Mouse (Mus musculus): ENCODE measurements around the gene Clec10a. TPM values are rescaled to one million over a fixed set of nuclear protein-coding genes. Genes with fewer than 3 reads are reported as not detected.

The Clec10a gene
- polyA plus RNA-seq, 1 experiment from 2014 or later, result 0.97 TPM

- 93% methylated on average over 4 of the region's 4 CpGs for WGBS
- Histone ChIP-seq H3K27ac (ENCODE audit: low read depth, low read length) (no peak overlapping the region), H3K4me1 (ENCODE audit: control insufficient read depth, insufficient read depth, low read length) (peaks cover 33% of the 10 kb centered on the region), H3K9ac (ENCODE audit: low read length) (no peak overlapping the region), H3K4me2 (ENCODE audit: low read length) (no peak overlapping the region), H3K27me3 (replicated peaks; ENCODE audit: control insufficient read depth, insufficient read depth, low read length) (peaks cover 34% of the 10 kb centered on the region), H3K9me3 (replicated peaks; ENCODE audit: control insufficient read depth, low read length) (no peaks in the 10 kb centered on the region), H3K4me3 (ENCODE audit: low read depth, low read length) (no peak overlapping the region), H3K36me3 (ENCODE audit: control insufficient read depth, insufficient read depth, low read length) (peaks cover 18% of the 10 kb centered on the region)
- no peak for DNase-seq (ENCODE audit: low spot score)
- ATAC-seq, result no peak
Measured at GRCm38 (mm10) chr11:70218039-70218438, 62.0 kb downstream of the Clec10a start.

GRCm38 (mm10) chr11:70218741-70219470, 62.9 kb downstream of the Clec10a start:
- Histone ChIP-seq H3K27ac (ENCODE audit: low read depth, low read length) (no peak overlapping the region), H3K4me3 (ENCODE audit: low read depth, low read length) (0 out of 2 replicates have a peak overlapping the region, but pooled peaks have one; percentile 42), H3K4me2 (ENCODE audit: low read length) (peak overlapping the region; percentile 68), H3K9ac (ENCODE audit: low read length) (peak overlapping the region; percentile 29; the same call in 1 of the 2 replicates), H3K27me3 (replicated peaks; ENCODE audit: control insufficient read depth, insufficient read depth, low read length) (peaks cover 26% of the 10 kb centered on the region), H3K36me3 (ENCODE audit: control insufficient read depth, insufficient read depth, low read length) (peaks cover 18% of the 10 kb centered on the region), H3K4me1 (ENCODE audit: control insufficient read depth, insufficient read depth, low read length) (peaks cover 27% of the 10 kb centered on the region), H3K9me3 (replicated peaks; ENCODE audit: control insufficient read depth, low read length) (no peaks in the 10 kb centered on the region)
- no peak for DNase-seq (ENCODE audit: low spot score)
- no peak for ATAC-seq
- 90% methylated on average over 15 of the region's 15 CpGs for WGBS

DNA sequence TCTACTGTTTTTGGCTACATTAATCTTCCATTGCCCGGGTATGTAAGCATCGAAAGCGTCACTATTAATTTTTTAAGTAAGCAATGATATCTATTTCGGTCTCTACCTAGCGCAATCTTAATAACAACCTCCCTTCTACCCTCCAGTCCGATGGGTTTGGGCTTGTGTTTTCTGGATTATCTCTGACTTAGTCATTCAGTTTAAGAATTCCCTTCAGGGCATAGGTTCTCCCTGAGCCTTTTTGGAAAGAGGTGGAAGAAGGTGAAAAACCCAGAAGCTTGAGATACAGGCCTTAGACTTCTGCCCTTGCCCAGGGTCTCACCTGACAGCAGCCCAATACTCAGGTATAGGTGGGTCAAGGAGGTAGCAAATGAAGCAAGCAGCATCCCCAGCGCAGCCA, 63.9 kb downstream of the Clec10a start:
- Histone ChIP-seq H3K4me2 (ENCODE audit: low read length) (peak overlapping the region; percentile 68), H3K9ac (ENCODE audit: low read length) (peak overlapping the region; percentile 73), H3K27ac (ENCODE audit: low read depth, low read length) (no peak overlapping the region; the same call in 1 of the 2 replicates), H3K27me3 (replicated peaks; ENCODE audit: control insufficient read depth, insufficient read depth, low read length) (peaks cover 17% of the 10 kb centered on the region), H3K9me3 (replicated peaks; ENCODE audit: control insufficient read depth, low read length) (no peaks in the 10 kb centered on the region), H3K36me3 (ENCODE audit: control insufficient read depth, insufficient read depth, low read length) (peaks cover 18% of the 10 kb centered on the region), H3K4me3 (ENCODE audit: low read depth, low read length) (peak overlapping the region; percentile 42), H3K4me1 (ENCODE audit: control insufficient read depth, insufficient read depth, low read length) (peaks cover 20% of the 10 kb centered on the region)
- ATAC-seq (no peak), DNase-seq (ENCODE audit: low spot score) (no peak)
- 61% methylated on average over 7 of the region's 7 CpGs for WGBS

GRCm38 (mm10) chr11:70220323-70220722, 64.3 kb downstream of the Clec10a start:
- Histone ChIP-seq H3K4me2 (ENCODE audit: low read length) (peak overlapping the region; percentile 68), H3K4me3 (ENCODE audit: low read depth, low read length) (peak overlapping the region; percentile 42), H3K27ac (ENCODE audit: low read depth, low read length) (peak overlapping the region; percentile 70), H3K27me3 (replicated peaks; ENCODE audit: control insufficient read depth, insufficient read depth, low read length) (peaks cover 12% of the 10 kb centered on the region), H3K9me3 (replicated peaks; ENCODE audit: control insufficient read depth, low read length) (no peaks in the 10 kb centered on the region), H3K9ac (ENCODE audit: low read length) (peak overlapping the region; percentile 73), H3K36me3 (ENCODE audit: control insufficient read depth, insufficient read depth, low read length) (peaks cover 18% of the 10 kb centered on the region), H3K4me1 (ENCODE audit: control insufficient read depth, insufficient read depth, low read length) (peaks cover 20% of the 10 kb centered on the region)
- DNase-seq (ENCODE audit: low spot score), result no peak
- ATAC-seq, result no peak
- under 1% methylated on average over 24 of the region's 24 CpGs for WGBS

Other genes starting within 250 kb of the Clec10a start
- 62.9 and 67.8 TPM in 2 replicates for gene Gps2, start 242.3 kb upstream of the Clec10a start, polyA plus RNA-seq (2014; fragmentation: Nextera tagmentation; extraction: Ambion mirVana)
- gene Eif5a, start 234.2 kb upstream of the Clec10a start, polyA plus RNA-seq (2014; fragmentation: Nextera tagmentation; extraction: Ambion mirVana), result 1,251 and 1,277 TPM in 2 replicates
- gene Ybx2, start 220.4 kb upstream of the Clec10a start, polyA plus RNA-seq (2014; fragmentation: Nextera tagmentation; extraction: Ambion mirVana), result 3.9 and 4.0 TPM in 2 replicates
- 5.5 and 6.7 TPM in 2 replicates for gene Slc2a4, start 208.0 kb upstream of the Clec10a start, polyA plus RNA-seq (2014; fragmentation: Nextera tagmentation; extraction: Ambion mirVana)
- not detected in 2 replicates for gene Cldn7, start 191.4 kb upstream of the Clec10a start, polyA plus RNA-seq (2014; fragmentation: Nextera tagmentation; extraction: Ambion mirVana)
- gene Ctdnep1, start 175.0 kb upstream of the Clec10a start, polyA plus RNA-seq (2014; fragmentation: Nextera tagmentation; extraction: Ambion mirVana), result 24.0 and 26.1 TPM in 2 replicates
- gene Elp5, start 173.7 kb upstream of the Clec10a start, polyA plus RNA-seq (2014; fragmentation: Nextera tagmentation; extraction: Ambion mirVana), result 189 and 203 TPM in 2 replicates
- gene Gabarap, start 165.1 kb upstream of the Clec10a start, polyA plus RNA-seq (2014; fragmentation: Nextera tagmentation; extraction: Ambion mirVana), result 701 and 779 TPM in 2 replicates
- 49.4 and 49.6 TPM in 2 replicates for gene Phf23, start 160.4 kb upstream of the Clec10a start, polyA plus RNA-seq (2014; fragmentation: Nextera tagmentation; extraction: Ambion mirVana)
- 19.7 and 25.7 TPM in 2 replicates for gene Dvl2, start 155.6 kb upstream of the Clec10a start, polyA plus RNA-seq (2014; fragmentation: Nextera tagmentation; extraction: Ambion mirVana)
- gene Acadvl, start 140.8 kb upstream of the Clec10a start, polyA plus RNA-seq (2014; fragmentation: Nextera tagmentation; extraction: Ambion mirVana), result 53.3 and 58.4 TPM in 2 replicates
- gene Dlg4, start 139.3 kb upstream of the Clec10a start, polyA plus RNA-seq (2014; fragmentation: Nextera tagmentation; extraction: Ambion mirVana), result 19.3 and 21.0 TPM in 2 replicates
- gene Asgr1, start 102.1 kb upstream of the Clec10a start, polyA plus RNA-seq (2014; fragmentation: Nextera tagmentation; extraction: Ambion mirVana), result 2.0 and 2.1 TPM in 2 replicates
- not detected in 2 replicates for gene Asgr2, start 63.6 kb upstream of the Clec10a start, polyA plus RNA-seq (2014; fragmentation: Nextera tagmentation; extraction: Ambion mirVana)
- 0.72 and 1.1 TPM in 2 replicates for gene Mgl2, start 25.9 kb upstream of the Clec10a start, polyA plus RNA-seq (2014; fragmentation: Nextera tagmentation; extraction: Ambion mirVana)
- 0.98 and 1.1 TPM in 2 replicates for gene Slc16a11, start 56.6 kb downstream of the Clec10a start, polyA plus RNA-seq (2014; fragmentation: Nextera tagmentation; extraction: Ambion mirVana)
- gene Slc16a13, start 64.9 kb downstream of the Clec10a start, polyA plus RNA-seq (2014; fragmentation: Nextera tagmentation; extraction: Ambion mirVana), result 9.2 and 12.9 TPM in 2 replicates
- gene Bcl6b, start 73.6 kb downstream of the Clec10a start, polyA plus RNA-seq (2014; fragmentation: Nextera tagmentation; extraction: Ambion mirVana), result 4.5 and 6.3 TPM in 2 replicates
- 202 and 245 TPM in 2 replicates for gene 0610010K14Rik, start 81.7 kb downstream of the Clec10a start, polyA plus RNA-seq (2014; fragmentation: Nextera tagmentation; extraction: Ambion mirVana)
- gene Gm21988, start 83.6 kb downstream of the Clec10a start, polyA plus RNA-seq (2014; fragmentation: Nextera tagmentation; extraction: Ambion mirVana), result 11.1 and 11.9 TPM in 2 replicates
- gene Rnasek, start 83.6 kb downstream of the Clec10a start, polyA plus RNA-seq (2014; fragmentation: Nextera tagmentation; extraction: Ambion mirVana), result 235 and 238 TPM in 2 replicates
- 0.36 and 1.1 TPM in 2 replicates for gene Alox12, start 99.2 kb downstream of the Clec10a start, polyA plus RNA-seq (2014; fragmentation: Nextera tagmentation; extraction: Ambion mirVana)
- gene Alox12e, start 166.4 kb downstream of the Clec10a start, polyA plus RNA-seq (2014; fragmentation: Nextera tagmentation; extraction: Ambion mirVana), result not detected in 2 replicates
- gene Alox15, start 195.8 kb downstream of the Clec10a start, polyA plus RNA-seq (2014; fragmentation: Nextera tagmentation; extraction: Ambion mirVana), result not detected in 2 replicates

Data from forebrain, embryonic 14.5 days (tissue).